Mouse (Mus musculus): ENCODE results near the gene Chst13.
A peak's percentile ranks its signal among the peaks of the same experiment; 100 is the strongest.

The Chst13 gene

GRCm38 (mm10) chr6:90320429-90320828 lies 4.6 kb downstream of the Chst13 start:
- no peak for DNase-seq (ENCODE audit: low spot score in 2 of 2)

- no peak for DNase-seq (ENCODE audit: low spot score in 2 of 2)
Measured at GRCm38 (mm10) chr6:90319475-90320191, 5.4 kb downstream of the Chst13 start.

GRCm38 (mm10) chr6:90319019-90319418 lies 6.0 kb downstream of the Chst13 start:
- DNase-seq (ENCODE audit: low spot score in 2 of 2) = no peak

GRCm38 (mm10) chr6:90317510-90318258 lies 7.3 kb downstream of the Chst13 start:
- DNase-seq (ENCODE audit: low spot score in 2 of 2) = no peak

- DNase-seq (ENCODE audit: low spot score in 2 of 2) = peak in 1 of 2 experiments; percentile 32
Measured at GRCm38 (mm10) chr6:90315961-90316360, 9.0 kb downstream of the Chst13 start.

GRCm38 (mm10) chr6:90308839-90309778 lies 15.9 kb downstream of the Chst13 start:
- DNase-seq (ENCODE audit: low spot score in 2 of 2) = no peak

GRCm38 (mm10) chr6:90306315-90306975 lies 18.5 kb downstream of the Chst13 start:
- DNase-seq (ENCODE audit: low spot score in 2 of 2) = no peak

GRCm38 (mm10) chr6:90300919-90301318 lies 24.1 kb downstream of the Chst13 start, which contains the start of gene BC048671:
Gene BC048671 (plus strand): TSS chr6:90301219.
- DNase-seq (ENCODE audit: low spot score in 2 of 2) = no peak

- DNase-seq (ENCODE audit: low spot score in 2 of 2) = peak in 1 of 2 experiments; percentile 11
Measured at GRCm38 (mm10) chr6:90288265-90288664, 36.7 kb downstream of the Chst13 start.

Data from left cerebral cortex, adult 9 months (tissue).